Mouse (Mus musculus) thymus, adult 2 months (tissue): ENCODE measurements around the gene Il10ra.

Experiments used
- CTCF ChIP-seq: fragments of 200-500 bp; IDR thresholded peaks from 2 replicates; pipeline ENCODE4 v1.5.1; 2012; ENCODE audit warnings: mild to moderate bottlenecking, control low read depth, low read length, moderate library complexity, borderline replicate concordance; ENCODE audit not compliant: control insufficient read depth, poor library complexity, insufficient read depth; ENCODE audit errors: extremely low read depth
- POLR2A ChIP-seq: fragments of 200-500 bp; IDR thresholded peaks from 2 replicates; pipeline ENCODE4 v1.6.1; 2012; ENCODE audit warnings: mild to moderate bottlenecking, low read length, control low read depth, moderate library complexity; ENCODE audit not compliant: control insufficient read depth, poor library complexity, insufficient read depth; ENCODE audit errors: extremely low read depth

DNA sequence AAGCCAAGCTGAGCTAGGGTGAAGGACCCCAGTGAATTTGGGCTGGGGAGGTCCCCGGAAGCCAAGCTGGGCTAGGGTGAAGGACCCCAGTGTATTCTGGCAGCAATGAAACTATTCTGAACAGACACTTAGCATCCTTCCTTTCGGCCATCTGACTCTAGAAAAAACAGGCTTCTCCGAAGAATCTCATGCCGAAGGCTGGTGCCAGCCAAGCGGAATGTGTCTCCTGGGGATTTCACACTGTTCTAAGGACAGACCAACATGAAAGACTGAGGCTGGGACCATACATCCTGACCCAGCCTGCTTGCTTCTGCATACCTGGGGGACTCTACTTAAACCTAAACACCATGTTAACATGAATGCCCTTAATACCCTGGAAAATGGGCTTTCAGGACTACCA lies 7.1 kb downstream of the Il10ra start:
- TF ChIP-seq CTCF (no peak), POLR2A (no peak)
